Mouse (Mus musculus): ENCODE results near the gene Ccdc30. TPM values are rescaled to one million over a fixed set of nuclear protein-coding genes. Genes with fewer than 3 reads are reported as not detected.

Ccdc30 gene
- polyA plus RNA-seq (2014; fragmentation: Illumina TruSeq; extraction: RNeasy Lipid Tissue Mini Kit (QIAGEN cat#74804); ENCODE audit: low read depth, low replicate concordance), result not detected

DNA sequence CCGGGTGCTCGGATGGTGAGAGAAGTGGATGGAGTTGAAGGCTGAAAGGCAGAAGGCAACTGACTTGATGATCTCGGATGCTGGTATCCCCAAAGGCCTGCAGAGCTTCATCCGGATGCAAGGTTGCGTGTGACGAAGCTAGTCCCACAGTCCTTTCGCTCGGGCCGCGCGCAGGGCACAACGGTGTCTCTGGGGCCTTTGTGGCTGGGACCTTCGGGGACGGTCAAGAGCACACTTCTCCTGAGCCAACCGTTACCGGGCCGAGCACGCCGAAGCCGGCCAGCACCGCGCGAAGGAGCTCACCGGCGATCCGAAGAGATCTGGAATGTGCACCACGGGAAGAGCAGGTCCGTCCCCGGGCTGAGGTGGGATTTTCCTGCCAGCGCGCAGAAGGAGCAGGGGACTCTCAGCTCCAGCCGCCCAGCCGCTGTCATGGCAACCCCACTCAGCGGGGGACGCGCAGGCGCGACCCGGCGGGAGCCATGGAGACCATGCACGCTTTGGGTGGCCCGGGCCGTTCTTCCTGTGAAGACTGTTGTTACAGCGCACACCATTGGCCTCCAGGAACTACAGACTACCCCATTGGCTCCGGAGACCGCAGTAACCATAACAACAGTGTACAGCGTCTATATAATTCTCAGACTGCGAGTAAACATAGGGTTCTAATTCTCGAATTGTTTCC is at the start of gene Ccdc30:
Ccdc30 (minus strand) TSS at position 450 of the 682 bp plus-strand sequence.

DNA sequence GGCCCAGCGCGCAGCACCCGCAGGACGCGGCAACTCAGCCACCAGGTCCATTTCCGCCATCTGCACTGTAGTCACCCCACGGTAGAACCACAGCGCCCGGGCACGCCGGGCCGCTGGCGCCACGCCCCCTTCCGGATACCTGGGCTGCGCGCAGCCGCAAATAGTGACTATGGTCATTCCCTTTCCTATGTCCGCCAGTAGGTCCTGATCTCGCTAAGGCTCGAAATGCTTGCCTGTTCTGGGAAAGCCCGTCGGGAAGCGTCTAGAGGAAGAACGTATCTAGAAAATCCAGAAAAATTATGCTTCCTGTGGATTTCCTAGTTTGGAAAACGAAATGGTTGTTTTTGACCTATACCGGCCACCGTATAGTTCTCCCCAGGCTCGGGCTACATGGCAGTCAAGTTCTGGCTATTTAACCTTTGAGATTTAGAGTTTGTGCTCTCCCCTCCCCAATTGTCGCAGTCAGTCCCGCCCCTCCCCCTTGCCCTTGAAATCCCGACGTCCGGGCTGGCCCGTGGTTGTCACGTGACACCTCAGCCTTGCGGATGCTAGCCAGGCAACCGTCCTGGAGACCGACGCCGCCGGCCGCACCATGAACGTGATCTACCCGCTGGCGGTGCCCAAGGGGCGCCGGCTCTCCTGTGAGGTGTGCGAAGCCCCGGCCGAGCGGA is 7.1 kb upstream of the Ccdc30 start, which contains the start of the genes Ppcs and Zmynd12:
Ppcs (minus strand) TSS at position 127 of the 671 bp plus-strand sequence.
Zmynd12 (plus strand) TSS at position 521 of the 671 bp plus-strand sequence.

DNA sequence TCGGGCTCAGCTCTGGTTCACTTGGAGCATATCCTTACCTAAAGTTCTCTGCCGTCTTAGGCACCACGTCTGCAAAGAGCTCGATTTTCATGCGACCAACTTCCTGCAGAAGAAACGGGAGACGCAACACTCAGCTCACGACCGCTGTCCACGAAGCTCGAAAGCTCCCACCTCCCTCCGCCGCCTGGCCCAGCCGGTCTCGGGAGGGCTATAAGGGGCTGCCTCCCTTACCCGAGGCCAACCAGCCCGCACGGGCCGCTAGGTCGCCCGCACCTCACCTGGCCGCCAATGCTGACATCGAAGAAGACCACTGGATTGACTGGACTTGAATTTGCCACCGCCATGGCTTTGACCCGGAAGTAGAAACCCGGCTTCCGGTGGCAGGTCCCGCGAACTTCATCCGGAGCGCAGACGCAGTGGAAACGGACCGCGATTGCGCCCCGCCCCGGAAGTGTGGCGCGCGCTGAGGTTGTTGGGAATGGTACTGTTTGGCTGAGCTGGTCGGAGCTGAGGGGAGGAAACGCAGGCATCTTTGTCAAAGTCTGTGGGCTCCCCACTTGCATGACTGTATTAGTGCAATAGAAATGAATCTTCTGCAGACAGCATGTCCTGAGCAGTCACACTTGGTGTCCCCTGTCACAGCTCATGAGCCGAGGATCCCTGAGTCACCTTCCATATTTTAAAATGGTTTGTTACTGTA is 95.0 kb downstream of the Ccdc30 start, which contains the start of gene Ppih:
Ppih (minus strand) TSS at position 416 of the 700 bp plus-strand sequence.

DNA sequence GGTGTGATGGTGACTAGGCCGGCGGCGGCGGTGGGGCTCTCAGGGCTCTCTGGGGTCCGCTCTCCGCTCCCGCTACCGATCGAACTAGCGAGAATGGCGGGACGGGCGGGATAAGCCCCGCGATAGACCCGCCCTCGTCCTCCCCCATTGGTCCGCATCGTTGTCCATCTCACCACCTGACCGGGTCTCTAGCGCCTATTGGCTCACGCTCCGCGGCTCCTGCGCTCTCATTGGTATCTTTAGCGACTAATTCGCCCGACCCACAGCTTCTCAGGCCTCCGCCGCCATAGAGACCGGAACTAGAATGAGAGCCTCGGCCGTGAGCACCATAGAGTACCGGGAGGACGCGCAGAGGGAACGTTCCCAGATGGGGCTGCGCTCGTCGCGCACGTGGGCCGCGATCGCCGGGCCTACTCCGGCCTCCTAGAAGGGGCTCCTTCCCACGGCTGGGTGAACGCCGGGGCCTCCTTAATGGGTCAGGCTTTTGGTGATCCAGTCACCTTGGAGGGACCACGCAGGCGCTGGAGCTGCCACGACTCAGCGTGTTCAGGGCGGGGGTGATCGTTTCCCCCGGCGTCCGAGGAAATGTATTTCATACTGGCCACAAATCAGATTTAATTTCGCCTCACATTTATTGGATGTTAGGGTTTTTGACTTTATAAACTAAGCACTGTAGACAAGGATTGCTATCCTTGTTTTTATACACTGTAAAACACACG is 120.7 kb downstream of the Ccdc30 start, which contains the start of gene Ybx1:
Ybx1 (minus strand) TSS at position 190 of the 719 bp plus-strand sequence.

Other genes starting within 250 kb of the Ccdc30 start
- gene Zfp691, start 241.3 kb downstream of the Ccdc30 start, polyA plus RNA-seq (2014; fragmentation: Illumina TruSeq; extraction: RNeasy Lipid Tissue Mini Kit (QIAGEN cat#74804); ENCODE audit: low read depth, low replicate concordance), result 0.73 TPM
- 0.32 TPM for gene Ermap, start 225.5 kb downstream of the Ccdc30 start, polyA plus RNA-seq (2014; fragmentation: Illumina TruSeq; extraction: RNeasy Lipid Tissue Mini Kit (QIAGEN cat#74804); ENCODE audit: low read depth, low replicate concordance)
- 13.9 TPM for gene Svbp, start 220.2 kb downstream of the Ccdc30 start, polyA plus RNA-seq (2014; fragmentation: Illumina TruSeq; extraction: RNeasy Lipid Tissue Mini Kit (QIAGEN cat#74804); ENCODE audit: low read depth, low replicate concordance)
- not detected for gene Tmem269, start 197.3 kb downstream of the Ccdc30 start, polyA plus RNA-seq (2014; fragmentation: Illumina TruSeq; extraction: RNeasy Lipid Tissue Mini Kit (QIAGEN cat#74804); ENCODE audit: low read depth, low replicate concordance)
- gene AU022252, start 182.8 kb downstream of the Ccdc30 start, polyA plus RNA-seq (2014; fragmentation: Illumina TruSeq; extraction: RNeasy Lipid Tissue Mini Kit (QIAGEN cat#74804); ENCODE audit: low read depth, low replicate concordance), result 7.1 TPM
- gene P3h1, start 182.6 kb downstream of the Ccdc30 start, polyA plus RNA-seq (2014; fragmentation: Illumina TruSeq; extraction: RNeasy Lipid Tissue Mini Kit (QIAGEN cat#74804); ENCODE audit: low read depth, low replicate concordance), result 7.9 TPM
- gene Cldn19, start 160.1 kb downstream of the Ccdc30 start, polyA plus RNA-seq (2014; fragmentation: Illumina TruSeq; extraction: RNeasy Lipid Tissue Mini Kit (QIAGEN cat#74804); ENCODE audit: low read depth, low replicate concordance), result not detected
- gene Ybx1, start 120.9 kb downstream of the Ccdc30 start, polyA plus RNA-seq (2014; fragmentation: Illumina TruSeq; extraction: RNeasy Lipid Tissue Mini Kit (QIAGEN cat#74804); ENCODE audit: low read depth, low replicate concordance), result 625 TPM
- 31.6 TPM for gene Ppih, start 95.0 kb downstream of the Ccdc30 start, polyA plus RNA-seq (2014; fragmentation: Illumina TruSeq; extraction: RNeasy Lipid Tissue Mini Kit (QIAGEN cat#74804); ENCODE audit: low read depth, low replicate concordance)
- 31.7 TPM for gene Ppcs, start 6.9 kb upstream of the Ccdc30 start, polyA plus RNA-seq (2014; fragmentation: Illumina TruSeq; extraction: RNeasy Lipid Tissue Mini Kit (QIAGEN cat#74804); ENCODE audit: low read depth, low replicate concordance)
- not detected for gene Zmynd12, start 7.3 kb upstream of the Ccdc30 start, polyA plus RNA-seq (2014; fragmentation: Illumina TruSeq; extraction: RNeasy Lipid Tissue Mini Kit (QIAGEN cat#74804); ENCODE audit: low read depth, low replicate concordance)
- gene Rimkla, start 77.1 kb upstream of the Ccdc30 start, polyA plus RNA-seq (2014; fragmentation: Illumina TruSeq; extraction: RNeasy Lipid Tissue Mini Kit (QIAGEN cat#74804); ENCODE audit: low read depth, low replicate concordance), result 3.3 TPM
- 56.1 TPM for gene Foxj3, start 121.5 kb upstream of the Ccdc30 start, polyA plus RNA-seq (2014; fragmentation: Illumina TruSeq; extraction: RNeasy Lipid Tissue Mini Kit (QIAGEN cat#74804); ENCODE audit: low read depth, low replicate concordance)
- gene Frg2f1, start 124.0 kb upstream of the Ccdc30 start, polyA plus RNA-seq (2014; fragmentation: Illumina TruSeq; extraction: RNeasy Lipid Tissue Mini Kit (QIAGEN cat#74804); ENCODE audit: low read depth, low replicate concordance), result 5.0 TPM
- gene Guca2a, start 222.2 kb upstream of the Ccdc30 start, polyA plus RNA-seq (2014; fragmentation: Illumina TruSeq; extraction: RNeasy Lipid Tissue Mini Kit (QIAGEN cat#74804); ENCODE audit: low read depth, low replicate concordance), result 35.1 TPM
- gene Guca2b, start 243.4 kb upstream of the Ccdc30 start, polyA plus RNA-seq (2014; fragmentation: Illumina TruSeq; extraction: RNeasy Lipid Tissue Mini Kit (QIAGEN cat#74804); ENCODE audit: low read depth, low replicate concordance), result 3.7 TPM

All from sigmoid colon, adult 10 weeks (tissue).